Mouse (Mus musculus) cerebellum, postnatal 25 days (tissue): ENCODE measurements around the gene Zdhhc13.

Experiments
- DNase-seq, 2 experiments: peaks; one replicate each; pipeline ENCODE4 v3.0.0; 2021; ENCODE audit warnings: mixed read lengths in 2 of 2

The Zdhhc13 gene

GRCm38 (mm10) chr7:48842353-48842752 lies 53.5 kb downstream of the Zdhhc13 start:
- DNase-seq: peak in 1 of 2 experiments; percentile 7

GRCm38 (mm10) chr7:48843541-48843940 lies 54.7 kb downstream of the Zdhhc13 start:
- DNase-seq: no peak

- DNase-seq: no peak
Measured at GRCm38 (mm10) chr7:48845213-48845973, 56.6 kb downstream of the Zdhhc13 start.

- no peak for DNase-seq
Measured at GRCm38 (mm10) chr7:48846755-48847154, 58.0 kb downstream of the Zdhhc13 start.

GRCm38 (mm10) chr7:48847820-48848650 lies 59.2 kb downstream of the Zdhhc13 start, which contains the start of gene Csrp3:
TSS of gene Csrp3 (minus strand) at chr7:48848033.
- no peak for DNase-seq

GRCm38 (mm10) chr7:48851529-48852104 lies 62.8 kb downstream of the Zdhhc13 start:
- DNase-seq: no peak

GRCm38 (mm10) chr7:48853496-48853895 lies 64.7 kb downstream of the Zdhhc13 start:
- DNase-seq: no peak

- DNase-seq: no peak
Measured at GRCm38 (mm10) chr7:48855461-48855860, 66.7 kb downstream of the Zdhhc13 start.

GRCm38 (mm10) chr7:48858257-48858656 lies 69.5 kb downstream of the Zdhhc13 start:
- no peak for DNase-seq

GRCm38 (mm10) chr7:48859362-48859761 lies 70.6 kb downstream of the Zdhhc13 start:
- no peak for DNase-seq

- DNase-seq: no peak
Measured at GRCm38 (mm10) chr7:48860948-48861347, 72.1 kb downstream of the Zdhhc13 start.

GRCm38 (mm10) chr7:48861796-48862195 lies 73.0 kb downstream of the Zdhhc13 start:
- DNase-seq: no peak

- DNase-seq: no peak
Measured at GRCm38 (mm10) chr7:48864199-48864598, 75.4 kb downstream of the Zdhhc13 start.

- DNase-seq: no peak
Measured at GRCm38 (mm10) chr7:48864671-48865458, 76.1 kb downstream of the Zdhhc13 start.

- DNase-seq: no peak
Measured at GRCm38 (mm10) chr7:48867576-48867975, 78.8 kb downstream of the Zdhhc13 start.

- no peak for DNase-seq
Measured at GRCm38 (mm10) chr7:48870144-48870543, 81.3 kb downstream of the Zdhhc13 start.

GRCm38 (mm10) chr7:48870579-48871180 lies 81.9 kb downstream of the Zdhhc13 start:
- DNase-seq: no peak

- no peak for DNase-seq
Measured at GRCm38 (mm10) chr7:48871292-48871691, 82.5 kb downstream of the Zdhhc13 start.

- no peak for DNase-seq
Measured at GRCm38 (mm10) chr7:48875096-48875495, 86.3 kb downstream of the Zdhhc13 start.

- DNase-seq: peak; percentile 35 to 67
Measured at GRCm38 (mm10) chr7:48876526-48876925, 87.7 kb downstream of the Zdhhc13 start.
